Mouse (Mus musculus) embryo, embryonic 11.5 days (tissue): Measurements from ENCODE around the gene Chil5.
A peak's percentile ranks its signal among the peaks of the same experiment; 100 is the strongest.
"Not testable (repeated sequence)": the region's sequence is repeated elsewhere in the genome, so short reads cannot be mapped to it uniquely, and the experiment has no call there.

Experiments used
- DNase-seq: peaks from one replicate; pipeline ENCODE4 v3.0.0-alpha.2; 2012; ENCODE audit warnings: low read depth, low spot score

Gene Chil5

GRCm38 (mm10) chr3:106032781-106033180, at the start of gene Chil5:
TSS of gene Chil5 (minus strand) at chr3:106032814.
- no peak for DNase-seq

GRCm38 (mm10) chr3:106074824-106075223, 42.2 kb upstream of the Chil5 start:
- DNase-seq, result no peak

DNA sequence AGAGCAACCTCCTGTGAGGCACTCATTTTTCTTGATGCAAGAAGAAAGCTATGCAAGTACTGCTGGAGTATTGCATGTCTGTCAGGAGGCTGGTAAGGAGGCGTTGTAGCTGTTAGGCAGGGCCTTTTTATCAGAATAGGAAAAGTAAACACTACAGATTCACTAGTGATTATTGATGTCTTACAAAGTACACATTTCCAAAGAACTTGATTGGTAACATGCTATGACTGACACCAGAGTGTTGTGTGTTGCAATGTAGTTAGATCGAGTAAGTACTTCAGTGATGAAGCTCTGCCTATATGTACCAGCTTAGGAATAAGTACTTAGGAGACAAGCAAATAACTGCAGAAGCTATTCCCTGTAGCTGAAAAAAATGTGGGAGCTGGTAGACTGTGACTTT, 38.4 kb upstream of the Chil5 start:
- DNase-seq, result no peak

GRCm38 (mm10) chr3:106067707-106068106, 35.1 kb upstream of the Chil5 start:
- DNase-seq, result not testable (repeated sequence)

- no peak for DNase-seq
Measured at GRCm38 (mm10) chr3:106057966-106058365, 25.4 kb upstream of the Chil5 start.

GRCm38 (mm10) chr3:106051896-106052295, 19.3 kb upstream of the Chil5 start:
- DNase-seq, result no peak

DNA sequence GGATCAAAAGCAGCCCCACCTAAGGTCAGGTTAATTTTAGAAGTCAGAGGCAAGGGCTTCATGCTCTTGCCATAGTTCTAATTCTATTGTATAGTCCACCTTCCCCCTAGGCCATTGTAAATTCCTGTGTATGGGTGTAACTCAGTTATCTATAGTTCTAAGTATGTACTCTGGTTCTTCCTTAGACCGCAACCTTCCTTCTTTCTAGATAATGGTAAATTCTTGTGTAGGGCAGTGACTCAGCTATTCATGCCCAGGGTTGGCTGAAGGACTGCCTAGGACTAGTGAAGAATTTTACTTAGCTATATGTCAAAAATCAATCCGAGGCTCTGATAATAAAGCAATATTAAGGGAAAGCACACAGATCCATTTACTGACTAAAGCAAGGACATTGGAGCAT, 7.7 kb upstream of the Chil5 start:
- no peak for DNase-seq

DNA sequence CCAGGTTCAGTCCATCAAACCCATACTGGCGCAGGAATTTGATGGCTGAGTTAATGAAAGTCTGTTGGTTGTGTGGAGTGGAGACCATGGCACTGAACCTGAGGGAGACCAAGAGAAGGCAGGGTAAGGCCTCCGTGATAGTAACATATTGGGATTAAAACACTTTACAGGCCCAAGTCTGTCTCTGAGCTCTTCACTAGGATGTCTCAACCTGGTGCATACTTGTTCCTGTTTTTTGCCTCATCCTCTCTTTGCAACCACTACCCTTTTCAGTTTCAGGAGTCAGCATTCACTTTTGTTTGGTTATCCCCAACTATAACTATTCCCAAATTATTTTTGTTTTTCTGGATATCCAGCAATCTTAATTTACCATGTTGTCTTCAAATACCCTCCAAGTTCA, 8.5 kb downstream of the Chil5 start:
- DNase-seq, result no peak

- no peak for DNase-seq
Measured at GRCm38 (mm10) chr3:106021840-106022239, 10.8 kb downstream of the Chil5 start.

- no peak for DNase-seq
Measured at GRCm38 (mm10) chr3:106014546-106014945, 18.1 kb downstream of the Chil5 start, which contains the start of gene Pifo. TSS of gene Pifo (minus strand) at chr3:106014646.

DNA sequence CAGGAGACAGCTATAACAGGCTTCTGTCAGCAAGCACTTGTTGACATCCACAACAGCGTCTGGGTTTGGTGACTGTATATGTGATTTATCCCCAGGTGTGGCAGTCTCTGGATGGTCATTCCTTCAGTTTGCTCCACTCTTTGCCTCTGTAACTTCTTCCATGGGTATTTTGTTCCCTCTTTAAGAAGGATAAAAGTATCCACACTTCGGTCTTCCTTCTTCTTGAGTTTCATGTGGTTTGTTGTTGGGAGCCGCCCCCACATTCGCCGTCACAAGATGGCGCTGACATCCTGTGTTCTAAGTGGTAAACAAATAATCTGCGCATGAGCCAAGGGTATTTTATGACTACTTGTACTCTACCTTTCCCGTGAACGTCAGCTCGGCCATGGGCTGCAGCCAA, 29.3 kb downstream of the Chil5 start:
- not testable (repeated sequence) for DNase-seq

DNA sequence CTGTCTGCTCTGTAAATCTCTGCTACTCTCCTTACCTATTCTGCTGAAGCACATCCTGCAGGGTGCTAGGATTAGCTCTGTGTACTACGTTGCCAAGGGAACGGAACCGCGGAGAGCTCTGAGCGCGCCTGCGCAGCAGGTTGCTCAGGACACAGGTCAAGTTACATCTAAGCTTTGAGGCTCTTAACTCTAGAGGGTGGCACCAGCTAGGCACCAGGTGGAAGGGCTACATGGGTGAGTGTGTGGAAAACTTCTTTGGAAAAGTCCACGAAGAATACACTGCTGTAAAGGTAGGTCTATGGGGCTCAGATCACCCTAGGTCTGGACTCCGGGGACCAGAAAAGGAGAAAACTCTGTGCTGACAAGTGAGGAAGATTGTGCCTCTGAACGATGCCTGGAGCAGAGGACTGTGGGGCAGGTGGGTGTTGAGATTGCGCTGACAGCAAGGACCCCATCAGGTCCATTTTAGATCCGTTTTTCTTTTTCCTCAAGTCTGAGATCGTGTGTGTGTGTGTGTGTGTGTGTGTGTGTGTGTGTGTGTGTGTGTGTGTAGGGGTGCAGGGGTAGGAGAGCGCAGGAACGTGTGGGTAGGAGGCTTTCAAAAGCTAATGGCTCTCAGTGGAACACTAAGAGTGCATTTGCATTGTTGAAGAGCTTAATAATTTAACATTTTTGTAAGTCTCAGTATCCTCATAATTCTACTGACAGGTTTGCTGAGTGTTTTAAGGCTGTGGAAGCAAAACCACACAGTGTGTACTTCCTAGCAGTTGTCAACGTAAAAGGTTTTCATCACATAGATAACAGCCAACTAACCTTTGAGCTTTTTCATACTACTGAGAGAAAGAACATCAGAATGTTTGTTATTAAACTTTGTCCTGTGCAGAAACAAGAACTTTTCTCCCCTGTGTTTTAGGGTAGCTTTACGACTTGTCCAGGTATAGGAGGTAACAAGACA, 30.9 kb downstream of the Chil5 start:
- peak; percentile 66 for DNase-seq

DNA sequence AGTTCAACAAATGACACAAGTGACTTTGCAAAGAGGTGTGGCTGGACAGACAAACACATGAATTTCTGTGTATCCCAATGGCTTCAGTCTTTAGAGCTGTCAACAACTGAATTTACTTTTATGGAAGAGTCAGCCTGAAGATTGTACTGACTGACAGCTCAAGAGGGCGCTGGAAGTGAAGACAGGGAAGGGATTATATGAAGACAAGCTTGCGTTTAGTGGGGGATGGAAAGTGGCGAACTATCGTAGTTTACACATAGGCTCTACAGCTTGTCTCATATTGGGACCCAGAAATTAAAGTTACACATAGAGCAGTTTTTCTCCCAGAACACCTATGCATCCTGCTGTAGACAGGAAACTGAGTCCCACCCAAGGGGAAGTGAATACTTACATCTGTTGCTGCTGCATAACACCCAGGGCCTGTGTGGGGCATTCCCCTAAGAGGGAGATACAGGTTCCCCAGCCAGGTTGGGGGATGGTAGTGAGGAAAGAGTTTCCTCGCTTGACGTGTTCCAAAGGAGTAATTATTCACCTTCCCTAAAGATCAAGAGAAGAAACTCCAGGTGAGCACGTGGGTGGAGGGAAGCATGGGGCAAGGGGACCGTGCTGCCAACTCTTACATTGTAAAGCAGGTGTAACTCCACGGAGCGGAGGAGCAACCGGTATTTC, 31.8 kb downstream of the Chil5 start:
- no peak for DNase-seq

GRCm38 (mm10) chr3:105994730-105995129, 37.9 kb downstream of the Chil5 start:
- no peak for DNase-seq

DNA sequence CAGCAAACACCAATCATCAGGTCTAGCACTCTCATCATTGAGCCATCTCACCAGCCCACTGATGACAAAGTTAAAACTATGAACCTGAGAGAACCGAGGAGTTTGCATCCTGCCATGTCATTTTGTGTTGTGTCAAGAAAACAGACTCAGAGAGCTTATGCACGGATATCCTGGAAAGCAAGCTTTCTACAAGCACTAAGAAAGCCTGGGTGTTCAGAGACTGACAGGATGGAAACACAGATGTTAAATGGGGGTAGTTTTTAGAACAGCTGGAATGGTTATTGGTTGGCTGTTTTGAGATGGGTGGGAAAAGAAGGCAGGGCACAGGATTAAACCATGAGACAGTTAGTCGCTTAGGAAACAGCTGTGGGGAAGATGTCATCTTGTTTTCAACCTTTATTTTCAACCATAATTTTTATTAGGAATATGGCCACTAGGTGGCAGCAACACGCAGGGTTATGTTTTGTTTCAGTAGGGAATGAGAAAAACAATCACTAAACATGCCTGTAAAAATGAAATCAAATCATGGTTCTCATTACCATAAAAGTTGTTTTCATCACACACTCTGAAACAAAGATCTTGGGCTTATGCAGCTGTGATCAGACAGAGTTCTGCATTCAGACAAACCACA, 40.8 kb downstream of the Chil5 start:
- peak; percentile 55 for DNase-seq

GRCm38 (mm10) chr3:105989611-105990010, 43.0 kb downstream of the Chil5 start:
- not testable (repeated sequence) for DNase-seq

DNA sequence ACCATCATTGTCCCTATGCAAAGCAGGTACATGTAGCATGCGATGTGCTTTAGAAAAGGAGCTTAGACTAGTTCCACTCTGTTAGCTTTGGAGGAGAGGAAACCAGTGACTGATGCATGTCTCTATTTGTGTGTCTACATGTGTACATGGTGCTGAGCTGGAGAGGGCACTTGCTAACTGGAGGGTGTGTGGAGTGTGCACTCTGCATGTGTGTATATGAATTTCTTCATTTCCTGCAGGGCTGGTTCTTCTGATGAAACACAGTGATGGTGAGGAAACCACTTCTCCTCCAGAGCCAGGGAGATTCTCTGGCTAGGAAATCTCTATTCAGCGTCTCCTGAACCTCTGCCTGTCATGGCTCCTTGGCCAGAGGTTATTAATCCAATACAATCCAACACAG, 58.4 kb downstream of the Chil5 start:
- no peak for DNase-seq

DNA sequence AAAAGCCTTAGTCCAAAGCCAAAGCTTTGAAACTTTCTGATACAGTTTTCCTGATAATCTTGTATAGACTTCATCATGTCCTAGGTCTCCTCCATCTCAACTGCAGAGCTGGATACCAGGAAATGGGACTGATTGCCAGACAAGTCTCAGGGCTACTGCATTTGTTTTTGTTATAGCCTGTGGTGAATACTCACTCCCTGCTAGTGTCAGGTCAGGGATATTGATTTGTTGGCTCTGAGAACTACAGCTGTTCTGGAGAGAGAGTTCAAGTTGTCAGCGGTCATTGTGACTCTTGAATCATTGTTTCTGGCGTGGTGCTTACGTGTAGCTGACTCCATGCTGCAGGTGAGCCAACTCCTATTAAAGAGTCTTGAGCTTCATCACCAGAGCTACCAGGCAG, 59.2 kb downstream of the Chil5 start, which contains the start of gene Ovgp1:
Gene Ovgp1 (plus strand): TSS at position 301 of the 400 bp plus-strand sequence.
- DNase-seq, result no peak

GRCm38 (mm10) chr3:105971831-105972446, 60.7 kb downstream of the Chil5 start:
- DNase-seq, result no peak
